Mouse (Mus musculus) hematopoietic multipotent progenitor cell, adult 10-12 weeks (in vitro differentiated cells): Measurements from ENCODE around the gene Kdm5c. TPM values are rescaled to one million over a fixed set of nuclear protein-coding genes. Genes with fewer than 3 reads are reported as not detected.

Experiments
- polyA plus RNA-seq: library from polyadenylated mRNA; stranded (reverse); fragments of >175 nt; gene quantifications from 2 replicates; pipeline ENCODE4 v1.2.3, GENCODE M21; 2012; ENCODE audit warnings: low replicate concordance

Kdm5c gene
- 41.6 and 68.1 TPM in 2 replicates for polyA plus RNA-seq

DNA sequence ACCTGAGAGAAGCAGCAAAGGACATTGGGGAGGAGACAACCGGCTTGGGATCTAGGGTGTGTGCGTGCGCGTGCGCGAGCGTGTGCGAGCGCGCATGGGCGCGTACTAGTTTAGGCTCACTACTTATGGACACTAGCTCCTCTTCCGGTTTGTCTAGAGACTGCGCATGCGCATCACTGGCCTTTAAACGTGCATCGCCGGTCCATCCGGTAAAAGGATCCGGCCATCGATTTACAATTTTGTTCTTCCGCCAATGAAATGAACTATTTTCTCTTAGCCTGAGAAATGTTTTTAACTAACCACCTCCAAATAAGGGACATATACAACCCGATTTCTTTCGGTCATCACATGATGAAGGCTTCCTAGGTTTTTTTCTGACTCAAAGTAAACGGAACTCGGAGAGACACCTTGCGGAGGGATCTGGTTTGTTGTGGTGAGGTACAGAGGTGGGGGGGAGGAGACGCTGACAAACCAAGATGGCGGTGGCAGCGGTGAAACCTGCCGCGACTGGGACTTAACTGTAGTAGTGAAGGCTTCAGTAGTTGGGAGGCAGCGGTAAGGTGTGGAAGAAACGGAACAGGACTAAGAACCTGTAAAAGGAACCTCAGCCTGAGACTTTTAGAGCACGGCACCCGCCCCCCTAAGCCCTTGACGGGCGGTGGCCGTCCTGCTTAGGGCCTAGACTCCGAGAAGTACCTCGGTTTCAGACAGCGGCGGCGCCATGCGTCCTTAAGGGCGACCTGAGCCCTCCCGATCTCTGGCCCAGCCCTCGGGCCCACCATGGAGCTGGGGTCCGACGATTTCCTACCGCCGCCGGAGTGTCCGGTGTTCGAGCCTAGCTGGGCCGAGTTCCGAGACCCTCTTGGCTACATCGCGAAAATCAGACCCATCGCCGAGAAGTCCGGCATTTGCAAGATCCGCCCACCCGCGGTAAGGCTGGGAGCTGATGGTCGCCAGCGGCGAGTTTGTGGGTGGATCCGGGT is at the start of gene Kdm5c:
Gene Kdm5c (plus strand): TSS at position 240 of the 983 bp plus-strand sequence.

Other genes with a start within 250 kb of the Kdm5c start
- gene Hsd17b10, start 231.2 kb upstream of the Kdm5c start, polyA plus RNA-seq = 9.8 and 20.6 TPM in 2 replicates
- gene Ribc1, start 216.7 kb upstream of the Kdm5c start, polyA plus RNA-seq = 0.23 and 0.73 TPM in 2 replicates
- gene Smc1a, start 216.6 kb upstream of the Kdm5c start, polyA plus RNA-seq = 3.0 and 12.7 TPM in 2 replicates
- 8.6 and 27.9 TPM in 2 replicates for gene Iqsec2, start 88.8 kb upstream of the Kdm5c start, polyA plus RNA-seq
- gene Kantr, start 94.5 kb downstream of the Kdm5c start, polyA plus RNA-seq = 0.79 and 1.2 TPM in 2 replicates
- gene Tspyl2, start 109.4 kb downstream of the Kdm5c start, polyA plus RNA-seq = 24.8 and 52.7 TPM in 2 replicates
- not detected in 2 replicates for gene Gpr173, start 135.7 kb downstream of the Kdm5c start, polyA plus RNA-seq